Comparison of ENCODE assay signal across 21 mouse cellular contexts in the genomic region with DNA sequence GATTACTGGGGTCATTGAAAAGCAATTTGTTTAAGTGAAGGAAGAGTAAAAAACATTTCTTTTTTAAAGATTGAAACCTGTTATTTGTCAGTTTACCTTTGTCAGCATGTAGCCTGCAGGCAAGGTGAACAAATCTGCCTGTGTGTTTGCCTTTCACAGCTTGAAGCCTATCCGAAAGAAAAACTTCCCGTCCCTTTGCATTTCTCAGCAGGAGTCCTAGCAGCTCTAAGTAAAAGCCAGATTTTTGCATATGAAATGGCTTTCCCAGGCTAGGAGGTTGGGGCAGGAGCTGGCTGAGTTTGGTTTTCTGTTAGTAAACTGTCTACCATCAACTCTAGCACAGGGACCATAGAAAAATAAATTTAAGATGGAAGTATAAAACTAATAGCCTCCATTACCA. TPM values are rescaled to one million over a fixed set of nuclear protein-coding genes. Genes with fewer than 3 reads are reported as not detected.
DNase-seq lines count a peak whose midpoint lies in the region; TF ChIP-seq lines count a peak whose summit lies in the region.
"Had no signal": no experiment of that assay in that cellular context is flagged by ENCODE, and none has a peak within 500 bp of the region (broad histone marks: within the 10 kb centered on the region; RNA-seq: fewer than 3 reads in every experiment).

No protein-coding gene starts in this region.

- peak; percentile 6 for DNase-seq in embryo, embryonic 11 days
- no peak for DNase-seq in embryo, embryonic 10.5 days (ENCODE audit: low spot score)
- DNase-seq in ES-CJ7 (ENCODE audit: low read depth, low spot score) (peak; percentile 88), ZHBTc4 (ENCODE audit: low read depth, low spot score) (peak; percentile 71)
- DNase-seq in gastrocnemius, adult 2 months, result no peak
- DNase-seq: adrenal gland, adult 2 months; adrenal gland, postnatal 10 days; adrenal gland, postnatal 25 days; B cell, adult 2 months; cerebellum, adult 11 months; cerebellum, adult 18-20 months; cerebellum, adult 8-10 months; cerebellum, adult 9-11 months; cerebellum, postnatal 14 days; cerebellum, postnatal 36 days had no signal

- H3K27ac ChIP-seq in gastrocnemius, adult 2 months, result no peak overlapping the region
- H3K27ac ChIP-seq: embryonic facial prominence, embryonic 13.5 days; embryonic facial prominence, embryonic 15.5 days; forebrain, embryonic 13.5 days had no signal

- no peak for TF ChIP-seq CTCF in gastrocnemius, adult 2 months (IDR thresholded peaks at IDR 0.05)

- intact Hi-C loops in gastrocnemius, adult 2 months (cut with DNase I), result no loop called here

- H3K4me3 ChIP-seq in gastrocnemius, adult 2 months, result no peak overlapping the region
- H3K4me3 ChIP-seq: embryonic facial prominence, embryonic 13.5 days; embryonic facial prominence, embryonic 15.5 days; erythroblast, embryonic 14.5 days; forebrain, embryonic 13.5 days had no signal

RNA-seq across cellular contexts. Expression of a gene that starts 12.0 kb away (rescaled TPM):
- under 1 TPM; 0.38 to 0.64 TPM for total RNA-seq in gastrocnemius, adult 2 months (2021)
- total RNA-seq: CH12.LX, MEL had no signal

RNA-seq across cellular contexts. Expression of a gene that starts 32.4 kb away (rescaled TPM):
- under 1 TPM; 0.15 to 0.25 TPM for total RNA-seq in gastrocnemius, adult 2 months (2021)
- total RNA-seq: MEL had no signal

Comparison
In these comparisons a context has a peak if more than half of its experiments do, and no peak if none do; other contexts are left out.
1. DNase-seq: peak in embryo, embryonic 11 days (single experiment), ES-CJ7 (single experiment) and ZHBTc4 (single experiment); none in embryo, embryonic 10.5 days (single experiment) and gastrocnemius, adult 2 months (single experiment).